Mouse (Mus musculus) kidney, adult 2 months (tissue): ENCODE results near the gene Gm10100. TPM values are rescaled to one million over a fixed set of nuclear protein-coding genes. Genes with fewer than 3 reads are reported as not detected.
"Not testable (repeated sequence)": the region's sequence is repeated elsewhere in the genome, so short reads cannot be mapped to it uniquely, and the experiment has no call there.

Experiments
- DNase-seq: peaks from one replicate; pipeline ENCODE4 v3.0.0; 2021
- H3K27ac ChIP-seq: fragments of 200-500 bp; 2 replicates; pipeline ENCODE4 v1.5.1; 2012; ENCODE audit warnings: low read depth, low read length, control low read depth, inconsistent platforms; ENCODE audit not compliant: insufficient read depth
- H3K27me3 ChIP-seq: fragments of 200-500 bp; replicated peaks from 2 replicates; pipeline ENCODE4 v1.6.1; 2012; ENCODE audit warnings: mild to moderate bottlenecking, moderate library complexity, low read length, inconsistent platforms; ENCODE audit not compliant: control insufficient read depth, insufficient read depth
- H3K36me3 ChIP-seq: fragments of 200-500 bp; 2 replicates; pipeline ENCODE4 v1.6.1; 2012; ENCODE audit warnings: mild to moderate bottlenecking, moderate library complexity, low read length, inconsistent platforms; ENCODE audit not compliant: control insufficient read depth, insufficient read depth
- H3K4me1 ChIP-seq: fragments of 200-500 bp; 2 replicates; pipeline ENCODE4 v1.6.1; 2011; ENCODE audit warnings: low read length; ENCODE audit not compliant: control insufficient read depth, insufficient read depth
- H3K4me3 ChIP-seq: fragments of 200-500 bp; 2 replicates; pipeline ENCODE4 v1.5.1; 2011; ENCODE audit warnings: mild to moderate bottlenecking, low read depth, low read length, control low read depth; ENCODE audit not compliant: insufficient read depth
- CTCF ChIP-seq: fragments of 200-500 bp; conservative IDR thresholded peaks from 2 replicates; pipeline ENCODE4 v1.5.1; 2011; ENCODE audit warnings: low read depth, mild to moderate bottlenecking, control low read depth, low read length, moderate library complexity, mixed read lengths; ENCODE audit not compliant: insufficient read depth, insufficient read length
- POLR2A ChIP-seq: fragments of 200-500 bp; IDR thresholded peaks from one replicate; pipeline ENCODE4 v1.6.1; 2011; ENCODE audit warnings: low read depth, low read length, control low read depth
- WGBS: fragments of 180-500 bp; shearing (Covaris S2); methylation state at CpG from one replicate; pipeline ENCODE4 v1.1.7; 2018; 5-methylcytosine and 5-hydroxymethylcytosine counted together
- polyA plus RNA-seq: library from polyadenylated mRNA; depleted of rRNA; stranded (reverse); fragments of >200 nt; gene quantifications from 2 replicates; pipeline ENCODE4 v1.2.3, GENCODE M21; 2012; rRNA removed

The Gm10100 gene
- polyA plus RNA-seq, result not detected in 2 replicates

GRCm38 (mm10) chr10:77726186-77726585 lies at the start of gene Gm10100:
TSS of gene Gm10100 (plus strand) at chr10:77726486.
- H3K27ac ChIP-seq, result no peak within 1 kb of the TSS
- H3K4me1 ChIP-seq, result no peaks in the 10 kb centered on the region
- no peak for DNase-seq
- no peak within 1 kb of the TSS for H3K4me3 ChIP-seq
- TF ChIP-seq CTCF, result no peak
- H3K27me3 ChIP-seq, result no peaks in the 10 kb centered on the region
- no peaks in the 10 kb centered on the region for H3K36me3 ChIP-seq
- WGBS, result 36% methylated on average over 3 of the region's 3 CpGs

- Histone ChIP-seq H3K4me3 (no peak overlapping the region), H3K27ac (no peak overlapping the region), H3K4me1 (no peaks in the 10 kb centered on the region), H3K36me3 (no peaks in the 10 kb centered on the region), H3K27me3 (peaks cover 3% of the 10 kb centered on the region; the same call in 1 of the 2 replicates)
- under 1% methylated on average over 35 of the region's 35 CpGs for WGBS
- no peak for DNase-seq
- TF ChIP-seq POLR2A, result no peak
- TF ChIP-seq CTCF, result no peak
These were observed 48.7 kb upstream of the Gm10100 start for GRCm38 (mm10) chr10:77677562-77677961.

- no peak for TF ChIP-seq CTCF
- no peak for TF ChIP-seq POLR2A
- H3K27ac ChIP-seq, result no peak overlapping the region
- no peaks in the 10 kb centered on the region for H3K4me1 ChIP-seq
- WGBS, result 83% methylated on average over 7 of the region's 7 CpGs
- H3K27me3 ChIP-seq, result peaks cover 3% of the 10 kb centered on the region; the same call in 1 of the 2 replicates
- no peak overlapping the region for H3K4me3 ChIP-seq
- no peaks in the 10 kb centered on the region for H3K36me3 ChIP-seq
- no peak for DNase-seq
These were observed 43.3 kb upstream of the Gm10100 start for GRCm38 (mm10) chr10:77682994-77683393.

GRCm38 (mm10) chr10:77684181-77684580 lies 42.1 kb upstream of the Gm10100 start:
- Histone ChIP-seq H3K4me3 (no peak overlapping the region), H3K36me3 (no peaks in the 10 kb centered on the region), H3K27ac (no peak overlapping the region), H3K27me3 (no peaks in the 10 kb centered on the region), H3K4me1 (no peaks in the 10 kb centered on the region)
- TF ChIP-seq CTCF, result no peak
- no peak for TF ChIP-seq POLR2A
- no peak for DNase-seq
- WGBS, result 30% methylated on average over 8 of the region's 8 CpGs

- no peaks in the 10 kb centered on the region for H3K27me3 ChIP-seq
- no peak for DNase-seq
- H3K4me3 ChIP-seq, result no peak within 1 kb of the TSS
- no peaks in the 10 kb centered on the region for H3K36me3 ChIP-seq
- H3K27ac ChIP-seq, result no peak within 1 kb of the TSS
- no peak for TF ChIP-seq POLR2A
- no peak for TF ChIP-seq CTCF
- no peaks in the 10 kb centered on the region for H3K4me1 ChIP-seq
- WGBS, result 14% methylated on average over 22 of the region's 22 CpGs
These were observed 40.2 kb upstream of the Gm10100 start, which contains the start of gene Tspear for GRCm38 (mm10) chr10:77685895-77686664. TSS of gene Tspear (plus strand) at chr10:77686569.

- no peak for DNase-seq
- 32% methylated on average over 10 of the region's 10 CpGs for WGBS
- no peaks in the 10 kb centered on the region for H3K4me1 ChIP-seq
- H3K27me3 ChIP-seq, result no peaks in the 10 kb centered on the region
- H3K36me3 ChIP-seq, result no peaks in the 10 kb centered on the region
- H3K4me3 ChIP-seq, result no peak overlapping the region
- H3K27ac ChIP-seq, result no peak overlapping the region
- TF ChIP-seq CTCF, result no peak
- no peak for TF ChIP-seq POLR2A
These were observed 39.3 kb upstream of the Gm10100 start for GRCm38 (mm10) chr10:77687021-77687420.

- not testable (repeated sequence) for H3K4me3 ChIP-seq, H3K27ac ChIP-seq, DNase-seq, H3K4me1 ChIP-seq, H3K36me3 ChIP-seq, H3K27me3 ChIP-seq
- 63% methylated on average over 3 of the region's 3 CpGs for WGBS
These were observed 35.9 kb upstream of the Gm10100 start, which contains the start of gene Gm19402 for GRCm38 (mm10) chr10:77690356-77690807. TSS of gene Gm19402 (minus strand) at chr10:77690757.
